In genomic region chr12:13053746-13054145, GRCm38 (mm10) we compare ENCODE assay signal across 25 mouse cellular contexts.
A peak's percentile ranks its signal among the peaks of the same experiment; 100 is the strongest.
DNase-seq lines count a peak whose midpoint lies in the region; ATAC-seq lines count a peak whose summit lies in the region.
"Had no signal": no experiment of that assay in that cellular context is flagged by ENCODE, and none has a peak within 500 bp of the region (broad histone marks: within the 10 kb centered on the region; RNA-seq: fewer than 3 reads in every experiment).

No protein-coding gene starts in this region.

- no peak overlapping the region for H3K9ac ChIP-seq in kidney, embryonic 15.5 days
- H3K9ac ChIP-seq: limb, embryonic 13.5 days; lung, embryonic 15.5 days; neural tube, embryonic 13.5 days had no signal

- H3K36me3 ChIP-seq in kidney, embryonic 15.5 days = no peaks in the 10 kb centered on the region
- H3K36me3 ChIP-seq: G1E; limb, embryonic 13.5 days; lung, embryonic 15.5 days; neural tube, embryonic 13.5 days had no signal

- H3K4me2 ChIP-seq in kidney, embryonic 15.5 days = no peak overlapping the region
- H3K4me2 ChIP-seq: limb, embryonic 13.5 days; liver, embryonic 11.5 days; lung, embryonic 15.5 days; midbrain, embryonic 11.5 days; neural tube, embryonic 13.5 days had no signal

- peaks cover 40% of the 10 kb centered on the region for H3K4me1 ChIP-seq in kidney, embryonic 15.5 days

- H3K9me3 ChIP-seq in kidney, embryonic 15.5 days (replicated peaks) = no peaks in the 10 kb centered on the region
- H3K9me3 ChIP-seq: G1E; limb, embryonic 13.5 days; lung, embryonic 15.5 days; neural tube, embryonic 13.5 days had no signal

- H3K4me3 ChIP-seq in kidney, embryonic 15.5 days (replicated peaks) = no peak overlapping the region
- H3K4me3 ChIP-seq: heart, adult 2 months; layer of hippocampus, adult 2 months; limb, embryonic 13.5 days; lung, embryonic 15.5 days; neural tube, embryonic 13.5 days had no signal

- intact Hi-C loops in left cerebral cortex, postnatal 14 days (cut with DNase I) = loop anchor here (10.0 kb wide), 1 partner anchor 151 kb away; no protein-coding TSS in a partner anchor
- intact Hi-C loops in heart, postnatal 25 days (cut with DNase I) = no loop called here

- ATAC-seq in kidney, embryonic 15.5 days (replicated peaks; ENCODE audit: low FRiP score) = no peak
- ATAC-seq: forebrain, embryonic 14.5 days; hindbrain, embryonic 16.5 days; midbrain, embryonic 16.5 days had no signal

- WGBS in kidney, embryonic 15.5 days = 35% methylated on average over 5 of the region's 5 CpGs

- DNase-seq in kidney, adult 11 months = no peak
- peak; percentile 25 to 37 for DNase-seq in left cerebral cortex, postnatal 14 days (ENCODE audit: low spot score in 2 of 2)
- no peak for DNase-seq in left cerebral cortex, adult 8-10 months (ENCODE audit: low spot score in 2 of 2)
- DNase-seq in brain, adult 2 months (ENCODE audit: low read depth, low spot score) = peak; percentile 63
- DNase-seq in right cerebral cortex, postnatal 10 days (ENCODE audit: low spot score in 2 of 2) = peak; percentile 44 to 62
- no peak for DNase-seq in heart, postnatal 25 days (ENCODE audit: low spot score)
- DNase-seq: adrenal gland, adult 8-10 months; cerebellum, adult 8-10 months; cerebellum, postnatal 25 days; heart, adult 2 months; heart, postnatal 14 days; kidney, adult 2 months; kidney, postnatal 14 days; thymus, postnatal 4 days had no signal

- H3K27me3 ChIP-seq in kidney, embryonic 15.5 days = 0 out of 2 replicates have a peak, but pooled peaks cover 3% of the 10 kb centered on the region
- H3K27me3 ChIP-seq: lung, embryonic 15.5 days; neural tube, embryonic 13.5 days had no signal

- H3K27ac ChIP-seq in kidney, embryonic 15.5 days = peak overlapping the region; percentile 32; the same call in 1 of the 2 replicates
- H3K27ac ChIP-seq: heart, adult 2 months; layer of hippocampus, adult 2 months; limb, embryonic 13.5 days; lung, embryonic 15.5 days; neural tube, embryonic 13.5 days had no signal

Comparison
In these comparisons a context has a peak if more than half of its experiments do, and no peak if none do; other contexts are left out.
1. DNase-seq: peak in left cerebral cortex, postnatal 14 days (2 of 2), brain, adult 2 months (single experiment) and right cerebral cortex, postnatal 10 days (2 of 2); none in kidney, adult 11 months (single experiment), left cerebral cortex, adult 8-10 months (0 of 2) and heart, postnatal 25 days (single experiment).